Mouse (Mus musculus) kidney, adult 11 months (tissue): Measurements from ENCODE around the gene Lrrc74a.

ENCODE experiments used
- DNase-seq: peaks from one replicate; pipeline ENCODE4 v3.0.0; 2022

Lrrc74a gene

DNA sequence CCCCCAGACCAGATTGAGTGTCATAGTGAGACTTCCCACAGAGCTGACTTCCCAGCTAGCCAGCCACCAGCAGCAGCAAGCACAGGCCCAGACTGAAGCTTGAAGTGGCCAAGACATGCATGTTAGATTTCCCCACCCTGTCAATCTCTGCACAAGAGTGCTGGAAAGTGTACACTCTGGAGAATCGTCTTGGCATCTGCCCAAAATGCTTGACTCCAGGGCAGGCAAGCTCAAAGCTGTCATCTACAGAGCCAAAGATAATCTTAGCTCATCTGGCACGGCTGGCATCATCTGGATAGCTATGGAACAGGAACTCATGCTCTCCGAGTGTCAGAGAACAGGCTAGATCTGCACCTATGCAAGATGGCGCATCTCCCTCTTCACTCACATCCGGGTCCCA lies 12.7 kb upstream of the Lrrc74a start:
- DNase-seq, result no peak

DNA sequence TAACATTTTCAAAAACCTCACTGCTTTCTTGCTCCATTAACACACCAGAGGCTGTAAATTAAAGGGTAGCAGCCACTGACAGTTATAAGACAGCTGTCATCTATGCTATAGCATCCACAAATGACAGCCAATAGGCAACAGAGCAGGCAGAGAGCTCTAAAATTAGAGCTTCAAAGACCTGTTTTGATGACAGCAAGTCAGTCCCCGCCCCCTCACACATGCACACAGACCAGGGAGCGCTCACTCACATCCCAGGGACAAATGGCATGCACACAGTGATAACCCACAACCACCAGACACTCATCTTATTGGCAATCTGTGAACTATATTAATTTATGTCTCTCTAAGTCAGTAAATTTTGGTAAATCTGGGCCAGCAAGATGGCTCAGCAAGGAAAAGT lies 9.9 kb upstream of the Lrrc74a start:
- no peak for DNase-seq

DNA sequence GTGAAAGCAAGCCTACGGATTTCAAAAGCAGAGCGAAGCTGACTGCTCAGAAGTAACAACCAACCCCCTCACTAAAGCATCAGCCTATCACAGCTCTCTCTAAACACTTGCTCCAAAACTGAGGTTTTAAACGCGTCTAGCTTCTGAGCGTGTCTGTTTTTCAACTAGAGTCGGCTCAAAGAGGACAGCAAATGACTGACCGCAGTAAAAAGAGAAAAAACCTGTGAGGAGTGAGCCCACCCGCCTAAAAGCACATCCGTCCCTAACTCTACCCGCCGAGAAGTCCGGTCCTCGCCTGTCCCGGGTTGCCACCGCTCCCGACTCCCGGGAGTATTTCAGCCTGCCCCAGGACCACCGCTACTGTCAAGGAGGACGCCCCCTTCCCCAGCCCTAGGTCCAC lies 8.5 kb upstream of the Lrrc74a start:
- DNase-seq, result no peak

DNA sequence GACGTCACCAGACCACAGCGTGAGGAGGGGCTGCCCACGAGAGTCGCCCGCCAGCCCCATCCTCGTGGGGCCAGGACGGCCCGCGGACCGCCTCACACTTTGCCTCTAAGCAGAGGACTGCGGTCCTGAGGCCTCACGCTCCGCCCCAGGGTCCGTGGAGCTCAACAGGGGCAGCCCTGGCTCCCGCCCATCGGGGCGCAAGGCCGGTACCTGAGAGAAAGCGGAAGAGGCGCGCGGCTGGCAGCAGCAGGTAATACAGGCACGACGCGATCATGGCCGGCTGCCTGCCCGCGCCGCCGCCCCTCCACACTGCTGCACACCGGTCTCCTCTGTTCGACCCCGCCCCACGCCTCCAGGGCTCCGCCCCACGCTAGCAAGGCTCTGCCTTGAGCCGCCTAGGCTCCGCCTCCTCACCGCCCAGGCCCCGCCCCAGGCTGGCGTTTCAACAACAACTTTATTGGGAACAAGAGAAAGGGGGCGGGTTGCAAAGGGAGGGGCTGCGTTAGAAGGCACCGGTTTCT lies 8.0 kb upstream of the Lrrc74a start, which contains the start of gene Angel1:
TSS of gene Angel1 (minus strand) at position 341 of the 521 bp plus-strand sequence.
- DNase-seq, result peak; percentile 97

DNA sequence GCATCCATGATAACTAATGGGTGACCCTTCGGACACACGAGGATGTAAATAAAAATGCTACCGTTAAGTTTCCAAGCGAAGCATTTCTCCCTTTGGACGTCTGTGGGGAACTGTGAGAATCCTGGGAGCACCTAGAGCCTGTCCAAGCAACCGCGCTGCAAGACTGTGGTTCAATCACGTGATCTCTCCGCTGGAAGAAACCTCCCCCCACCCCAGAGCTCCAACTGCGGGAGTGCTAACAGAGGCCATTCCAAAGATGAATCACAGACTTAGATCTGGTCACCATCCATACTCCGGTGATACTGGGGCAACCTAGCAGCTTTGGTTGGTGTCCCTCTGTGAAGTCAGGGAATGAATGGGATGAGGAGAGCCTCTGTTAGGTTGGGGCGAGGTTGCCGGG lies 26.9 kb downstream of the Lrrc74a start:
- DNase-seq, result no peak

DNA sequence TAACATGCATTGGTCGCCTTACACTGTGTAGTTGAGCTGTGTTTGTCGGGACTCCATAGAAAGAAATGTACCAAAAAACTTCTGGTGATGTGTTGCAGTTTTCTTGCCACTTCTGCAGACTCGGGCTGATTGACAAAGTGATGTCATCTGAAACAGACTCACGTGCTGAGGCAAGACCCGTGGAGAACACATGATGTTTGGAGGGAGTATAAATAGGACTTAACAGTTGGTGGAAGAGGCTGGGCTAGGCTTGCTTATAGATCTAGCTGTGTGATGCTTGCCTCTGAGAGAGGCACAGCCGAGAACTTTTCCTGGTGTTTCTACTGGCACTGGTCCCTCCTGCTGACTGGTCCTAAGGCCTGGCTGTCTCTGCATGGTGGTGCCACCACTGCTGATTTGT lies 29.9 kb downstream of the Lrrc74a start:
- DNase-seq, result no peak

DNA sequence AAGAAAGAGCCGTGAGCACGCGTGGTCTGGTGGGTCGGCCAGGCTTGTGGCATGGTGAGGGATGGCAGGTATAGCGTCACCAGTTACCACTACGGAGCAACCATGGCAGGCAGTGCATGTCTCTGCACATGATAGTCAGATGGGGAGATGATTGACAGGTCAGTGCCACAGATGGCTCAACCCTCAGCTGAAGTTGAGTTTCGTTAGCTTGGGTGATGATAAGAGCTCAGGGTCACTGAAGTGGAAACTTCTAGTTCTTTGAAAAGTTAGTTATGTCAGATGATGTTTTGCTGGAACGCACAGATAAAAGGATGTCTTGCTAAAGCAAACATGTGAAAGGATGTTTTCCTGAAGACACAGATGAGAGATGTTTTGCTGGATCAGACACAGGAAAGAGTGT lies 32.3 kb downstream of the Lrrc74a start:
- no peak for DNase-seq

DNA sequence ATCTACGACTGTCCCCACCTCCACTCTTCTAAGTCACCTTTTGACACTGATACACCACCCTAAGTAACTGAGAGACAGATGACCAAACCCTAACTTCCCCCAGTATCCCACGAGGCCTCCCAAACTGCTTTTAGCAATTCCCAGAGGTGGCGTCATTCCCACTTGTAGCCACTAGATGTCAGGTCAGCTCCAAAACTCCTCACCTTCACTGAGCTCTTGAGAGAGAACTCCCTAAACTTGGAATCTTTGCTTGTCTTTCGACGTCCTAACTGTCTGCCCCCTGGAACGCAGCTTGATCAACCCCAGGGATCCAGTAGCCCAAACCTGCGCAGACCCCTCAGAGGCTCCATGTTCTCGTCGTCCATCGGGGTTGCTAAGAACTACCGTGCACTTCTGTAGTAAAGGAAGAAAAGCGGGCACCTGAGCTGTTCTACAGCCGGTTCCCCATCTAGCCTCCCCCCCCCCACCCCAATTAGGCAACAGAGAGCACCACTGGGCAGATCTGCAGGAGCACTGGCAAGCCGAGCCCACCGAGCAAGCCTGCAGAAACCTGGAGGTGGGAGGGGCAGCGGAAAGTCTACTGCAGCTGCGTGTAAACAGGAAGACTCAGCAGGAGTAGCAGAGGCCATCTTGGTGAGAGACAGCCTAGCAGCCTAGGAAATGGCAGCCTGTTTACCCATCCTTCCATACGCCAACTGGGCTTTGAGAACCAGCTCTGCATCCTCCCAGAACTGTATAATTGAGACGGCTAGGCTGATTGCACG lies 33.9 kb downstream of the Lrrc74a start:
- DNase-seq, result no peak

DNA sequence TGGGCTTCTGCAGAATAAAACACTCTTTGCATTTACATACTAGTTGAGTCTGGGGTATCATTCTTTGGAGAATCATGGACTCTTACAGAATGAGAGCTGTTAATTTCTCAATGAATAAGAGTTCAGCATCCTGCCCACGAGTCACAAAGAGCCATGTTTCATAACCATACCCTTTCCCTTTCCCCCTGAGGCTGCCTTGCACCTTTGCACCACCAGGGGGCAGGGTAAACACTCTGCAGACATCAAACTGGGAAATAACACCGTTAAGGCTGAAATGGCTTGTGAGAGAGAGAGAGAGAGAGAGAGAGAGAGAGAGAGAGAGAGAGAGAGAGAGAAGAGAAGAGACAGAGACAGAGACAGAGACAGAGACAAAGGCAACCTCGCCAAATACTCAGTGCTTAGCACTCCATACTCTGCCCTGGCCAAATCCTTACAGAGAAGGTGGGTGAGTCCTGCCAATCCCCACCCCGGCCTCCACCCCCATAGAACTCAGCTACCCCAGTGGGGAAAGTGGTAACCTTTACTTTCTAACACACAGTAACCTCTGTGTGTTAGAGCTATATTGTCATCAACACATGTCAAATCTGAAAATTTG lies 34.9 kb downstream of the Lrrc74a start:
- peak; percentile 66 for DNase-seq

DNA sequence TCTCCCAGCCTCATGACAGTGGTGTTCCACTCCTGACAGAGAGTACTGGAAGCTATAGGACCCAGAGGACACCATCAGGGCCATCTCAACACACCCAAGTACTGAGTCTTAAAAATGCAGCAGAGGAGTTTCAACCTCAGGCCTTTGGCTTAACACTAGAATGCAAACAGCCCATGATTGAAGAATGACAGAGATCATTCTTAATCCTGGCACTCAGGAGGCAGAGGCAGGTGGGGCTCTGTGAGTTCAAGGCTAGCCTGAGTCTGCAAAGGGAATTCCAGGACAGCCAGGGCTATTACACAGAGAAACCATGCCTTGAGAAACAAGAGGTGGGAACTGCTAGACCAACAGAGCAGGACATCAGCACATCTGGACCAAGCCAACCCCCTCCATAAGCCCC lies 35.6 kb downstream of the Lrrc74a start:
- DNase-seq, result no peak

DNA sequence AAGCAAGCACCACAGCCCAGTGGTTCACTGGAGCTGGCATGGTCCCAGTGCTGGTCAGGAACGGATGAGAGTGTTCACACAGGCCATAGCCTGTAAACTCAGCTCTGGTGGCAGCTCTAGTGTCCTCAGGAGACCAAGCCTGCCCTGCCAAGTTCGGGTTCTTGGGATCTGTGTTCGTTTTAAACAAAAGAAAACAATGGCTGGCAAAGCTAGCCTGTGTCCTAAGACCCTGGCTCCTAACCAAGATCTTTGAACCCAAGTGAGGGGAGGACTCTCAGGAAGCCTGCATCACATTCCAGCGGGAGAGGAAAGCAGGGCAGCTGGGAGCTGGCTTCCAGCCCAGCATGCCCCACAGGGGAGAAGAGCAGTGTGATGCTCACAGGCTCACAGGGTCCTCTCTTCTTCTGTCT lies 36.1 kb downstream of the Lrrc74a start:
- peak; percentile 90 for DNase-seq

DNA sequence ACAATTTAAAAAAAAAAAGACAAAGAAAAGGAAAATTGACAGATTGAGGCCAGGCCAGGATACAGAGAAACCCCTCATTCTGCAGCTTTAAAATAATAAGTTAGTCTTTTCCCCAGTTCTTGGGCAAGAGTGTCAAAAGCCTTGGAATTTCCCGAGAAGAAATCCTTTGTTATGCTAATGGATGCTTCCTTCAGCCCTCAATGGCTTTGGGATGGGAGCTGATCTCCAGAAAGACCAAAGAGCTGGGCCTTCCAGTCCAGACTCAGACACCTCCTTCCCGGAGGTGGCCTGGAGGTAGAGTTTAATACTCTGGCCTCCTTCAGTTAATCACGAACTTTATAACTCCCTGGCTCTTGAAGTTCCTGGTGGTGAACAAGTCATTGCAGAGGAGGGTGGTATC lies 36.8 kb downstream of the Lrrc74a start:
- DNase-seq, result no peak

DNA sequence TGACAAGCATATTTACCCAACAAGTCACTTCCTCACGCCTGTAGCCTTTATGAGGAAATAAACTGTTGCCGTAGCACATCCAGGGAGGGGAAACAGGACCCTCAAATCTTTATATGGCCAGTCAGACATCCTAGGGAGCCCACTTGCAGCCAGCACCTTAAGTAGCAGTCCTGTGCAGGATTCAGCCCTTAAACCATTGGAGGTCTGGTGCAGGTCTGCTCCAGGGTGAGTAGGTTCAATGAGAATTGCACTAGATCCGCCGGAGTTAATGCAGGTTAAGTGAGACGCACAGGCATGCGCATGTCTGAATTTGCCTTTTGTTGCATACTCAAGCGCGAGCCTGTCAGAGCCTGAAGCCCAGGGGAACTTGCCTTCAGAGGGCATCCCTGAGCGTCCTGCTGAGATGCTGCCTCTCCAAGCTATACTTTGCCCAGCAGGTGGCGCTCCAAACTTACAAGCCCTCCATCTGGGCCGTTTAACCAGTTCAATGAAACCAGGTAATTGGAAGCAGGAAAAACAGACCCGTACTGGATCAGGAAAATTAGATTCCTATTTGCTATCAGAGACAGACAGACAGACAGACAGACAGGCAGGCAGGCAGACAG lies 37.8 kb downstream of the Lrrc74a start:
- peak; percentile 90 for DNase-seq

DNA sequence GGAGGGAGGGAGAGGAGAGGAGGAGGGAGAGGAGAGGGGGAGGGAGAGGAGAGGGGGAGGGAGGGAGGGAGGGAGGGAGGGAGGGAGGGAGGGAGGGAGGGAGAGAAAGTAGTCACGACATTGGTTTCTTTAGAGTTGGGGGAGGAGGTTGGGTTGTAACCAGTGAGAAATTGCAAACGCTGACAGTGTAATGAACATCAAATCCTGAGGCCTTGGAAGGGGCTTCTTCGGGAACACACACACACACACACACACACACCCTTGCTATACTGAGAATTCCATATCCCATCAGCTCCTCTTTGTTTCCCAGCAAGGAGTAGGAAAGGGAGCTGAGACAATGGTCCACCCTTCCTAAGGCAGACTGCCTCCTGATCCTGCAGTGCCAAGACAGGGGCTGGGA lies 38.4 kb downstream of the Lrrc74a start:
- no peak for DNase-seq

DNA sequence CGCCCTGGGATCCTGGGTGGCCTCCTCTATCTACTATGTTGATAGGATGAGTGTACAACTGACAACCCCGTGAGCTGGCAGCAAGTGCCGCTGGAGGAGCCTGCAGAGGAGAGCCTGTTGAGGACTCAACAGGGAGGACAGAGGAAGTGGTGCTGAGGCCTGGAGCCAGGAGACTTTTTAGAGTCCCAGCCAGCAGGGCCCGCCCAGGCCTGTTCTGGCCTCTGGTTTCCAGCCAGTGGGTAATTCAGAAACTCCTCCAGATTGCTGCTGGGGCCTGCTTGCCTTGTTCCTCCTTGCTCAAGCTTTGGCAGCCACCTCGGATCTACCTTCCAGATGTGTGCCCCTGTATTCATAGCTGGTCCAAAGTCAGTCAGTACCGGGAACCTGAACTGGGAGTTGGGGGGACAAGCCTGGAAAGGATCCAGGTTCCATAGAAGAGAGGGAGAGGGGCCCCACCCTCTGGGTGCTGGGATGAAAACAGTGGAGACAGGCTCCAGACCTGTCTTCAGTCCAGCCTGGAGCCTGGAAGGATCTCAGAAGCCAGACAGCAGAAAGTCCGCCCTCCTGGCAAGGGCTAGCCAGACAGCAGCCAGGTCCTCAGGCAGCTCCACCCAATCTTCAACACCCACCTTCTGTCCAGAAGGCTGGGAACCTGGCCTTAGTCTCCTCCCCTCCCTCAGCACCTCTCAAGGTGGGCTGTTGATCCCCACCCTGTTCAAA lies 41.6 kb downstream of the Lrrc74a start:
- no peak for DNase-seq

DNA sequence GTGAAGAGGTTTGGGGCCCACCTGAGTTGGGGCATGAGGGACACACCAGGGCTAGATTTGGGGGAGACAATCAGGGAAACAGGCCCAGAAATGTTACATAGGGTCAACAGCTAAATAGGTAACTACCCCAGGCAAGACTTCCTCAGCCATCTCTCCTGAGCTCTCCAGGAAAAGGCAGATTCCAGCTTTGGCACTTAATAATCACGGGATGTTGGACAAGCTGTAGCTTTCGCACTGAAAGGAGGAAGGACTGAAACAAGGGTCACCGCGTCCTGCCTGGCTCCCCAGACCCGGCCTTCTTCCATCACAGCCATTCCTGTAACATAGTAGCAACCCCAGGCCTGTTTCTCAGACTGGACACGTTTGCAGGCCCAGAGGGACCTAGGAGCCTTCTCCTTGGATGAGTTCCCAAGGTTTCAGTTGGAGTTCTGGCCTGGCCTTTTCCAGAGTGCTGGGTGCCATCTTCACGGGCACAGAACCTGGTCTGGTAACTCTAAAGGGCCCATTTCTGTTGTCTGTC lies 42.2 kb downstream of the Lrrc74a start:
- DNase-seq, result no peak

DNA sequence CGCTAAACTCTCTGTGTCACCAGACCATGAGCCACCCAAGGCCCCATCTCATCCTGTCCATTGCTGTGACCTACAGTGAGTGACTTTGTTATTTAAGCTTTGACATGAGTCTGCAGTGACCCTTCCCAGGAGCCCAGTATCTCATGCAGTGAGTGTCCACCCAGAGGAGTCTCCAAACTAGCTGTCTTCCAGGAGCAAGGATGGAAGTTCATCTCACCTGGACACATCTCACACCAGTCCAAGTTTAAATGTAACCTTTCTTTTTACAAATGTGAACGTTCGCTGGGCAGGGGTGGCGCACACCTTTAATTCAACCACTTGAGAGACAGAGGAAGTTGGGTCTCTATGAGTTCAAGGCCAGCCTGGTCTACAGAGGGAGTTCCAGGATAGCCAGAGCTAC lies 44.4 kb downstream of the Lrrc74a start:
- DNase-seq, result no peak

DNA sequence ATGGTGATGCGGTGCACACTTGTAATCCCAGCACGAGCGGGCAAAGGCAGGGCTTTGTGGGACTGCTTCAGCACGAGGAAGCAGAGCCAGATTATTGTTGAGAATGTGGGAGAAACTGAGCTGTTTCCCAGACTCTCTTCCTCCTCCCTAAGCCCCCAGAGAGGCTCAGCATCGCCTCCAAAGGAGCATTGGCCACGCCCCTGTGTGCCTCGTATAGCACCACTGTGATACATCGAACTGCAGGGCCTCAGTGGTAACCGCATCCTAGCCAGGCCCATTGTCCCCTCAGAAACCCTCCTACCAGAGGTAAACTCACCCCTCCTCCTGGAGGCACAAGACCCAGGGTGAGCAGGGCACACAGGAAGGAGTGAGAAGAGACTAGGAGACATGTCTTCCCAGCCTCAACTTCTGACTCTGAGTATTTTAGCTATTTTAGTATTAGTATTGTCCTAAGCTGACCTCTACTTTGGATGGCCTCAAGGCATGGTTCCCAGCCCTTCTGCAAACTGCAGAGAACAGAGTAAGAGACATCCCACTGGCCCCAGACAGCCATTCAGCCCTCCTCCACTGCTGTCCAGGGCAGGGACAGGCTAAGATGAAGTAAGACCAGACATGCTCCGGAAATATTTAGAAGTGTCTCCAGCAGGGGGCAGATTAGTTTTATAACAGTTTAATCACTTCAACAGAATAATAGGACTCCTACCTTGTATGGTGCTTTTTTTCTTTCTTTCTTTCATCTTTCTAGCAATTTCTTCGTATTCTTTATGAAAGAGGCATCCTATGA lies 45.2 kb downstream of the Lrrc74a start:
- no peak for DNase-seq

DNA sequence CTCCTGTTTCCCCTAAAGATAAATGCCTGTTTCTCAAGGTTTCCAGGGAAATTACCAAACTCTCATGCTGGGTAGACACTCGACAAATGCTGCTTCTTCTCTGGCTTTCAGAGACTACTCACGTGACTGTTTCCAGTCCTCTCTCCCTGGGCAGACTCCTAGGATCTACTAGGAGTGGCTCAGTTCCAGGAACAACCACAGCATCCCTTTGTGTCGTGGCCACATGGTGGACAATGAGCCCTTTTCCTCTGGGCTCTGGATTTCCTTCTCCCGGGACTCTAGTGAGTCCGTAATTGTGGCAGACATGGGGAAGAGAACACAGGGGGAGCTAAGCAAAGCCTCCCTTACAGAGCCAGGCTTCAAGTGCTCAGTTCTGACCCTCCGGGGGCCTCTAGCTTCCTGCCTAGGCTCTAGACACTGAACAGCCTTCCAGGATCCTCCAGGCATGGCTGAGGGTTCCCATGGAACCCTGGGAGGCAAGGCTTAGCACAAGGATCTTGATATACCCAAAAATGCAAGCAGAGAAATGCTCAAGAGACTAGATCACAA lies 47.6 kb downstream of the Lrrc74a start:
- DNase-seq, result no peak

DNA sequence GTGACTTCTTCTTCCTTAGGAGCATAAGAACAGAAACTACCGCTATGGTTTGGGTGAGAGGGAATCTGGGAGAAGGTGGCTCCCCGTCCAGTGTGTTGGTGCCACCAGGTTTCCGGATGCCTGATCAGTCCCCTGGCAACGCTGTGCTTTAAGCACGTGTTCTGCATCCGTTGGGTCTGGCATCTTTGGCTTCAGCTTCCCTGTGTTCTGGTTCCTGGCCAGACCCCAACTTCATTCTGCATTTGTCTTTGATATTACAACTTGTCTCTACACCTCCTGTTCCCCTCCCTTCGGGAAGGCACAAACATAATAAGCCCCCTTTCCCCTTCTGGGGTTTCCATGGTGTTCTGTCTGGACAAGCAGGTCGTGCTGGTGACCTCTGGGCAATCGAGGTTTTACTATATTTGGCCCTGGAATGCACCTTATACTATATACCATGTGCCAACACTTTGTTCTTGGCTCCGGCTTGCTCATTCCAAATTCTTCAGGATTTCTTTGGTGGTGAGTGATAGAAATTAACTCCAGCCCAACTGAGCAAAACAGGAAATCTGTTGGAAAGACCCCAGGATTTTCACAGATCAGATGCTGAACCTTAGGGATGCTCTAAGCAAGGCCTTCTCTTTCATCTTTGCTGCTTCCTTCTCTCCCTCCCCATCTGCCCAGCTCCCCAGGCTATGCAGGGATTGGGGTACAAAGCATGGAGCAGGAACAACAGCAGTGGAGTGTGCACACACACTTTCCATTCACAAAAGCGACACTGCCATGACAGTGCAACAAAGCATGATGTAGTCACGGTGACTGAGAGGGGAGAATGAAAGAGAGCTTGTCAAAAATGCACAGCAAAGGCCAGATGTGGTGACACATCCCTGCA lies 52.2 kb downstream of the Lrrc74a start:
- no peak for DNase-seq

DNA sequence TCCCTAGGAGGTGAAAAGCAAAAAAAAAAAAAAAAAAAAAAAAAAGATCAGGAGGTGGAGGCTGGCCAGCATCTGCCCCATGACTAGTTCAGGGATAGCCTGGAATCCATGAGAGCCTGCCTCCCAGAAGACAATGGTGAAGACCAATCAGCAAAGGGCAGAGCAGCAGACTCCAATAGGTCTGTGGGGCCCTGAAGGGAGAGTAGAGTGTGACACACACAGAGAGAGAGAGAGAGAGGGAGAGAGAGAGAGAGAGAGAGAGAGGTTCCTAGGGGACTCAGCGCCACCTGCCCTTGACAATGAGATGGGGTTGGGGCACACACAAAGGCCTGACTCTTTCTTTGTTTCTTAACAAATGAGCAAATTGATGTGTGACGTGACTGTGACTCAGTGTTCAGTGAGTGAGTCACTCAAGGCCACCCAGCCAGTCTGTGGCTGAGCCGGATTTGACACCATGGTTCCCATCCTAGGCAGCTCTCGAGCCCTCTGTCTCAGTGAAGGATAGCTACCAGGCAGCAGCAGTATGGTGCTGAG lies 52.9 kb downstream of the Lrrc74a start:
- no peak for DNase-seq
